Mouse (Mus musculus) lung, embryonic 15.5 days (tissue): ENCODE data around the gene Unc13d. TPM values are rescaled to one million over a fixed set of nuclear protein-coding genes. Genes with fewer than 3 reads are reported as not detected.

ENCODE experiments used
- ATAC-seq: fragments of 200-750 bp; cut with Nextera tagmentation; 2 replicates; pipeline ENCODE4 v1.8.0; 2017; ENCODE audit warnings: moderate number of reproducible peaks, borderline replicate concordance; ENCODE audit not compliant: low FRiP score, low TSS enrichment; ENCODE audit errors: extremely low read depth
- H3K27ac ChIP-seq: fragments of 300-500 bp; sonication (generic); 2 replicates; pipeline ENCODE4 v1.5.1; 2015; ENCODE audit warnings: moderate library complexity, mild to moderate bottlenecking, inconsistent platforms
- H3K27me3 ChIP-seq: fragments of 300-500 bp; sonication (generic); 2 replicates; pipeline ENCODE4 v1.6.1; 2015; ENCODE audit warnings: inconsistent platforms
- H3K36me3 ChIP-seq: fragments of 300-500 bp; sonication (generic); 2 replicates; pipeline ENCODE4 v1.6.1; 2015; ENCODE audit warnings: inconsistent platforms
- H3K4me1 ChIP-seq: fragments of 300-500 bp; sonication (generic); 2 replicates; pipeline ENCODE4 v1.6.1; 2015; ENCODE audit warnings: inconsistent platforms
- H3K4me2 ChIP-seq: fragments of 300-500 bp; sonication (generic); 2 replicates; pipeline ENCODE4 v1.6.1; 2015; ENCODE audit warnings: inconsistent platforms, mild to moderate bottlenecking, moderate library complexity
- H3K4me3 ChIP-seq: fragments of 300-500 bp; sonication (generic); 2 replicates; pipeline ENCODE4 v1.5.1; 2015; ENCODE audit warnings: mild to moderate bottlenecking, inconsistent platforms
- H3K9ac ChIP-seq: fragments of 300-500 bp; sonication (generic); 2 replicates; pipeline ENCODE4 v1.6.1; 2015; ENCODE audit warnings: inconsistent platforms
- H3K9me3 ChIP-seq: fragments of 300-500 bp; sonication (generic); 2 replicates; pipeline ENCODE4 v1.6.1; 2016; ENCODE audit warnings: inconsistent platforms
- WGBS: fragments of 180-500 bp; shearing (Covaris S2); methylation state at CpG from one replicate; pipeline ENCODE4 v1.1.7; 2015; 5-methylcytosine and 5-hydroxymethylcytosine counted together
- polyA plus RNA-seq: library from polyadenylated mRNA; unstranded; fragments of >200 nt; fragmentation: Nextera tagmentation; extraction: Ambion mirVana; gene quantifications from 2 replicates; pipeline ENCODE4 v1.2.1, GENCODE M21; 2015

Unc13d gene
- polyA plus RNA-seq, 1 experiment from 2014 or later, result 6.4 TPM

DNA sequence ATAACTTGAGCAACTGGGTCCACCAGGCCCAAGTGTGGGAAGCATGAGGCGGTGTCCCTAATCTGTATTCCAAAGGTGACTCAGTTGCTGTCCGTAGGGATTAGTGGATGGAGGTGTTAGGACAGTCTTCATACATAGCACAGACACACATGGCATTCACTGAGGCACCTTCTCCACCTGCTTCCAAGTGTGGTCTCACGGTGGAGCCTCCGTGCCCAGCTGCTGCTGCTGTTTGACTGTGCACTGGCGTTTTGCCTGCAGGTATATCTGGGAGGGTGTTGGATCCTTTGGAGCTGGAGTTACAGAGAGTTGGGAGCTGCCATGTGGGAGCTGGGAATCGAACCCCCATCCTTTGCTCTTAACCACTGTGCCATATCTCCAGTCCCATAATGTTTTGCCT lies 43.2 kb downstream of the Unc13d start:
- no peak overlapping the region for H3K4me3 ChIP-seq
- H3K9ac ChIP-seq, result no peak overlapping the region
- H3K36me3 ChIP-seq, result peaks cover 30% of the 10 kb centered on the region; the same call in 1 of the 2 replicates
- no peak overlapping the region for H3K27ac ChIP-seq
- H3K4me2 ChIP-seq, result no peak overlapping the region
- peaks cover 19% of the 10 kb centered on the region for H3K4me1 ChIP-seq
- ATAC-seq, result no peak
- 92% methylated on average over 6 of the region's 6 CpGs for WGBS
- H3K27me3 ChIP-seq, result no peaks in the 10 kb centered on the region
- no peaks in the 10 kb centered on the region for H3K9me3 ChIP-seq

DNA sequence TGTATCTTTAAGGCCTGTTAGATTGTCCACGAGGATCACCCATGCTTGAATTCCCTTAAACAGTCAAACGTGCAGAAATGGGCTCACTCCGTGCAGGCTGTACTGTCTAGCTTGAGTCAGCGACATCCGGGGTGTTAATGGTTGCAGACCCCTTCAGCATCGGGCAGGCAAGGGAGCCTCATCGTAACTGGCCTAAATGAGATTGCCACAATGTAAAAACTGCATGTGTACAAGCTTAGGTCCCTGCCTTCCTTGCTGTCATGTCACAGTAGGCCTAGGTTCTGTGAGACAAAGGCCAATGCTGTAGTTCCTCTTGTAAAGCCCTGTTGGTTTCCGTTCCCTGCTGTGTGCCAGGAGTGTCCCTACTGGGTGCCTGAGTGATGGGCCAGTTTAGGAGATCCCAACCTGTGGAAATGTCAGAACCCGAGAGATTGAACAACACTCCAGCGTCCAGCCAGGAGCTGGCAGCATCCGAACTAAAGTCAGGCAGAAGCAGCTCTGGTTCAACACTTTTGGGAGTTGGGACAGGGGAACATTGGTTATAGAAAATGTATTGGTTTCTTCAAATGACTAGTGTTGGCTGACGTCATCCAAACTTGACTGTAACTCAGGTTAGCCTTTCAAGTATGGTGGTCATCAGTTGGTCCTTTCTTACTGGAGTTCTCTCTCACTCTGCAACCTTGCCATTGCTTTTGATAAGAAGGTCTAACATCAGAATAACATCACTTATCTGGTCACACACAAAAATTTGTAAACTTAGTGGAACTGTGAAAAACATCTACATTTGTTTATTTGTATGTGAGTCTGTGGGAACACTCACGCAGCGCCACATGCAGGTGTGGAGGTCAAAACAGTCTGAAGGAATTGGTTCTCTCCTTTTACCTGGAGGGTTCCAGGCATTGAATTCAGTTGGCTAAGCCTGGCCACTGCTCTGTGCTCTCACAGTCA lies 46.6 kb downstream of the Unc13d start:
- WGBS, result 16% methylated on average over 14 of the region's 14 CpGs
- H3K4me2 ChIP-seq, result peak overlapping the region; percentile 78
- H3K4me1 ChIP-seq, result peaks cover 24% of the 10 kb centered on the region
- peak overlapping the region; percentile 92 for H3K9ac ChIP-seq
- no peaks in the 10 kb centered on the region for H3K27me3 ChIP-seq
- H3K27ac ChIP-seq, result peak overlapping the region; percentile 100
- H3K36me3 ChIP-seq, result peaks cover 13% of the 10 kb centered on the region; the same call in 1 of the 2 replicates
- no peaks in the 10 kb centered on the region for H3K9me3 ChIP-seq
- ATAC-seq, result no peak
- peak overlapping the region; percentile 78 for H3K4me3 ChIP-seq

DNA sequence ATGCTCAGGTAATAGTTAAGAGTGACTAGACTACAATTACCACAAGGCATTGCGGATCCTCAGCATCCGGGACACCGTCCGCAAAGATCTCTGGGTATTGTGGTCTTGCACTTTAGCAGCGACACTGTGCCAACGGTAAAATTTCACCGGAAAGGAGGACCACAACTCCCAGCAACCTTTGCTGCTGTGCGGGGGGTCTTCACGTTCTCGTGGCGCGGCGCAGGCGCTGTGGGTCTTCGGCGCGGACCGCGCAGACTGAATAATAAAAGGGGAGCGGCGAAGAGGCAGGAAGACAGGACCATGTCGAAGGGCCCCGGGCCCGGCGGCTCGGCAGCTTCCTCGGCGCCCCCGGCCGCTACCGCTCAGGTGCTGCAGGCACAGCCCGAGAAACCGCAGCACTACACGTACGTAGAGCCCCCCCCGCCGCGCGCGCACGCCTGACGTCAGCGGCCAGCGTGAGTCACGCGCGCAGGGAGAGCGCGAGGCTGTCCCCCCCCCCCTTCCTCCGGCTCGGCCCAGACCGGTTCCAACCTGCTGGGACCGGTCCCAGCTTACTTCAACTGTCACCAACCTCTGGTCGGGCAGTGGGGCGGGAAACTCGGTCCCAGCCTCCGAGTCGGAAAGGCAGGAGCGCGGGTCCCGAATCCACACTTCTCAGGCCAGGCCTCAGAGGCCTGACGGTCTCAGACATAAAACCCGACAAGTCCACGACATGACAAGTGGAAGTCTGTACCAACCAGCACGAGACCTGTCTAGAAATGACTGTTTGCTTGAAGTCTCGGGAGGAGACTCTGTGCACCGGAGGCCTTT lies 47.5 kb downstream of the Unc13d start, which contains the start of gene Unk:
Gene Unk (plus strand): TSS at position 235 of the 810 bp plus-strand sequence.
- Histone ChIP-seq H3K4me1 (peaks cover 25% of the 10 kb centered on the region), H3K27me3 (no peaks in the 10 kb centered on the region), H3K36me3 (peaks cover 12% of the 10 kb centered on the region; the same call in 1 of the 2 replicates), H3K4me2 (peak within 1 kb of the TSS; percentile 78), H3K9me3 (no peaks in the 10 kb centered on the region), H3K9ac (peak within 1 kb of the TSS; percentile 92), H3K4me3 (peak within 1 kb of the TSS; percentile 78), H3K27ac (peak within 1 kb of the TSS; percentile 100)
- peak; percentile 94 for ATAC-seq
- WGBS, result under 1% methylated on average over 61 of the region's 67 CpGs

DNA sequence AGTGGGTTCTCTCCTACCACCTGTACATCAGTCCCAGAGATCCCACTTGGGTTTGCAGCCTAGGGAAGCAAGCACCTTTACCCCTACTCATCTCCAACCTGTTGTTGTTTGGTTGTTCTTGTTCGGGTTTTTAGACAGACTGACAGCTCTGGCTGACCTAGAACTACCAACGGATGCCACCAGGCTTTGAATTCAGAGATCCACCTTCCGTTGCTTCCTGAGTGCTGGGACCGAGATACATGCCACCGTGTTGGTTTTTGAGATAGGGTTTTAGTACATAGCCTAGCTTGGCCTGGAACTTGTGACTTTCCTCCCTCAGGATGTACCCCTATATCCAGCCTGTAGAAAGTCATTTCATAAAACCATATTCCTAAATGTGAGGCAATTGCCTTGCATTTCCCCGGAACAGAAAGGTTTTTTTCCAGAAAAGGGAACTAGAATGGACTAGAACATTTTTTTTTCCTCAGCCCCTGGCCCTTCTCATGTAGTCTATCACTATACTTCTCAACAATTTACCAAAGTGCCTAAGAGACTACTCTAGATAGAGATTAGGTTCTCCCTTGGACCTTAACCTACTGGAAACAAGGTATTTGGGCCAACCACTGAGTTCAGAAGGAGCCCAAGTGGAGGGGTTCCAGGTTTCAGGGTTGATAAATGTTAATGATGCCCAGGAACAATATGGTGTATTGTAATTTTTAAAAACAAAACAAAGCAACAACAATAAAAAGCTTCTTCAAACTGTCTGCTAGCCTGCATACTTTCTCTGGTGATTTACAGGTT lies 48.5 kb downstream of the Unc13d start:
- Histone ChIP-seq H3K4me1 (peaks cover 28% of the 10 kb centered on the region), H3K27ac (peak overlapping the region; percentile 56)
- 75% methylated on average over 6 of the region's 6 CpGs for WGBS

DNA sequence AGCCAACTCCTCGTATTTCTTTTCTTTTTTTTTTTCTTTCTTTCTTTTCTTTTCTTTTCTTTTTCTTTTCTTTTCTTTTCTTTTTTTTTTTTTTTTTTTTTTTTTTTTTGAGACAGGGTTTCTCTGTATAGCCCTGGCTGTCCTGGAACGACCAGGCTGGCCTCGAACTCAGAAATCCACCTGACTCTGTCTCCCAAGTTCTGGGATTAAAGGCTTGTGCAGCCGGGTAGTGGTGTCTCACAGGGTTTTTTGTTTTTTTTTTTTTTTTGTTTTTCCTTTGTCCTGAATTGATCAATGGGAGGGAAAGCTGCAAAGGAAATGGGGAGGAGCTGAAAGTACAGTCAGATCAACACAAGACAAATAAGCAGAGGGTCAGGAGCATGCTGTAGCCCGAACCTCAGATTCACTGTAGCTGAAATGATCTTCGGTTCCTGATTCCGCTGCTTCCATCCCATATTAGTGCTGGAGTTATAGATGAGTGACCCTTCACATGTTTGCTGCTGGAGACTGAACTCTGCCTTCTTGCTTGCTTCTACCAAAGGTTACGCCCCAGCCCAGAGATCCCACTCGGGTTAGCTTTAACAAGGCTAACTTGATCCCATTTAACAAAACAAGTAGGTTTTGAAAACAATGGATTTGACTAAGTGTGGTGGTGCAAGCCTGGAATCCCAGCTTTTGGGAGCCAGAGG lies 49.4 kb downstream of the Unc13d start:
- Histone ChIP-seq H3K4me1 (peaks cover 28% of the 10 kb centered on the region), H3K9me3 (no peaks in the 10 kb centered on the region), H3K9ac (no peak overlapping the region), H3K27ac (no peak overlapping the region), H3K36me3 (peaks cover 5% of the 10 kb centered on the region; the same call in 1 of the 2 replicates), H3K4me3 (no peak overlapping the region), H3K27me3 (no peaks in the 10 kb centered on the region), H3K4me2 (no peak overlapping the region)
- no peak for ATAC-seq
- WGBS, result 76% methylated on average over 9 of the region's 9 CpGs

More for the DNA sequence above, 48.5 kb downstream of the Unc13d start:
- H3K27me3 ChIP-seq, result no peaks in the 10 kb centered on the region
- peak overlapping the region; percentile 68 for H3K4me2 ChIP-seq
- peak overlapping the region; percentile 53; the same call in 1 of the 2 replicates for H3K9ac ChIP-seq
- no peaks in the 10 kb centered on the region for H3K9me3 ChIP-seq
- H3K4me3 ChIP-seq, result peak overlapping the region; percentile 78
- peaks cover 5% of the 10 kb centered on the region; the same call in 1 of the 2 replicates for H3K36me3 ChIP-seq
- ATAC-seq, result no peak

DNA sequence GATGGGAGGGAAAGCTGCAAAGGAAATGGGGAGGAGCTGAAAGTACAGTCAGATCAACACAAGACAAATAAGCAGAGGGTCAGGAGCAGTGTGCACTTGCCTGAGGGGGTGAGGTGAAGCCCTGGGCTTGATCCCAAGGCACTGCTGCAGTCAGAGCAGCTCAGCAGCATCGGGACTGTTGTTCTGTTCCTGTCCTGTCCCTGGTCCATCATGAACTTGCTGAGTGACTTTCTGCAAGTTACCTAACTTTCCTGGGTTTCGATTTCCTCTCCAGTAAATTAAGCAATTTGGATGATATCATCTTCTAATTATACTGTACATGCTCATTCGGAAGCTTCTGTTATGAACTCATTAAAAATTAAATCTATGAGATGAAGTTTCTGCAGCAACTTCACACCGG lies 50.0 kb downstream of the Unc13d start, which contains the start of gene H3f3b:
Gene H3f3b (minus strand): TSS at position 207 of the 400 bp plus-strand sequence.
- no peak within 1 kb of the TSS for H3K9ac ChIP-seq
- WGBS, result 77% methylated on average over 4 of the region's 4 CpGs
- H3K4me2 ChIP-seq, result no peak within 1 kb of the TSS
- H3K27me3 ChIP-seq, result no peaks in the 10 kb centered on the region
- H3K9me3 ChIP-seq, result no peaks in the 10 kb centered on the region
- peaks cover 5% of the 10 kb centered on the region; the same call in 1 of the 2 replicates for H3K36me3 ChIP-seq
- ATAC-seq, result no peak
- peaks cover 27% of the 10 kb centered on the region for H3K4me1 ChIP-seq
- no peak within 1 kb of the TSS for H3K4me3 ChIP-seq
- no peak within 1 kb of the TSS for H3K27ac ChIP-seq

DNA sequence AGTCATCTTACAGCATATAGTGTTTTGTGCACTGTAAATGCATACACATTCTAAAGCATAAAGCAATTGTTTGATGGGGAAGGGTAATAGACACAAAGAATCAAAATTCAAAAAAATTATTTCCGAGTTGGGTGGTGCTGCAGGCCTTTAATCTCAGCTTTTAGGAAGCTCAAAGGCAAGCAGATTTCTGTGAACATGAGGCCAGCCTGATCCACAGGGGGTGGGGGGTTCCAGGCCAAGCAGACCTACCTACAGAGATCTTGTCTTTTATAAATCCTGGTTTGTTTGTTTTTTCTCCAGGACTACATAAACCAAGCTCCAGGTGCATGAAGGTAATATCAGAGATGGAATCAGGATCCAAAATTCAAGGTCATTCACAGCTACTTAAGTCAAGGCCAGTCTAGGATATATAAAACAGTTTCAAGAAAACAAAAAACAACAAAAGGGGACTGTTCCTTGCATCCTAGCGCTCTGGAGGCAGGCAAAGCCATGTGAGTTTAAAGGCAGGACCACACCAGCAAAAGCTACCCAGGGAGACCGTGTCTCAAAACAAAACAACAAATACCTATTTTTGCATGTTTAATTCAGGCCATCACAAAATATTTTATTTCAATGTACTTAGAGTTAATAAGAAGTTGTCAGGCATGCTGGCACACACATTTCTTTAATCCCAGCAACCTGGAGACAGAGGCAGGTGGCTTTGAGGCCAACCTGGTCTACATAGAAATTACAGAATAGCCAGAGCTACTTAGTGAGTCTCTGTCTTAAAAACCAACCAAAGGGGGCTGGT lies 52.5 kb downstream of the Unc13d start:
- Histone ChIP-seq H3K9me3 (no peaks in the 10 kb centered on the region), H3K27me3 (no peaks in the 10 kb centered on the region), H3K4me2 (no peak overlapping the region), H3K9ac (no peak overlapping the region), H3K36me3 (peaks cover 17% of the 10 kb centered on the region), H3K4me1 (peaks cover 24% of the 10 kb centered on the region), H3K4me3 (no peak overlapping the region), H3K27ac (no peak overlapping the region)
- WGBS, result 88% methylated on average over 3 of the region's 3 CpGs
- ATAC-seq, result no peak

DNA sequence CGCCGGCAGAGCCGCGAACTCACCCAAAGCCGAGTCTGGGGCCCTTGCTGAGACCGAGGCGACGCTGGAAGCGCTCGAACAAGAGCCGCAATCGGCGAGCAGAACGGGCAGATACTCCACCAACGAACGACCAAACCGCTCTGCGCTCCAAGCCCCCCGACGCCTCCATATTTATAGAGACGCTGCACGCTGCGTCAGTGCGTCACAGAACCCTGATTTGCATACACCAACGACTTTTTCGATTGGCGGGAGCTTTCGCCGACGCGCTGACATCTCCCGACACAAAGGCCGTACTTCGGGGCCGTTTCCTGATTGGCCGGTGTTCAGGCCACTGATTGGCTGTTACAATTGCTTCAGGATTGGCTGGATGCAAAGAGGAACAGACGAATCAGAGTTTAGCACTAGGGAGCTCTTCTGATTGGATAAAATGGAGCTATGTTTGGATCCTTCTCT lies 53.4 kb downstream of the Unc13d start:
- Histone ChIP-seq H3K9me3 (no peaks in the 10 kb centered on the region), H3K9ac (peak overlapping the region; percentile 100), H3K4me3 (peak overlapping the region; percentile 87), H3K27ac (peak overlapping the region; percentile 99), H3K4me2 (peak overlapping the region; percentile 49; the same call in 1 of the 2 replicates), H3K36me3 (peaks cover 17% of the 10 kb centered on the region), H3K4me1 (peaks cover 20% of the 10 kb centered on the region), H3K27me3 (no peaks in the 10 kb centered on the region)
- peak; percentile 95 for ATAC-seq
- WGBS, result under 1% methylated on average over 36 of the region's 37 CpGs

DNA sequence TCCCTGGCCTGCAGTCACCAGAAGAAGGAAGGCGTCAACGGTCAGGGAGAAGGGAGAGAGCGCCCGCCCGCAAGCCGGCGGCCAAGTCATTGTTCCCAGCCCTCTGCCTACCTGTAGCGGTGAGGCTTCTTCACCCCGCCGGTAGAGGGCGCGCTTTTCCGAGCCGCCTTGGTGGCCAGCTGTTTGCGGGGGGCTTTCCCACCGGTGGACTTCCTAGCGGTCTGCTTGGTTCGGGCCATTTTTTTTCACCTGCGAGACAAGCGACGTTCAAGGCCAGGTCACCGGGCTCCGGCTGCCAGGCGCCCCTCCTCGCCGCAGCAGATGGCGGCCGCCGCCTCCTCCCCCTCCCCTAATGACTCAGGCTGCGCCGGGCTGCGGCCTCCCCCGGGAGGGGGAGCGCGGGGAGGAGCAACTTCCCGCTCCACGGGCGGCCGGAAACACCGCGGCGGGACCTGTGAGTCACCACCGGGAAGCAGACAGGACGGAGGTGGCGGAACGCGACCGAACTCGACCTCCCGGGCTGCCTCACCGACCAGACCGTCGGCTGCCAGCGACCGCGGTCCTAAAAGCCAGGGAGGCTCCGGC lies 53.9 kb downstream of the Unc13d start:
- Histone ChIP-seq H3K9me3 (no peaks in the 10 kb centered on the region), H3K27ac (peak overlapping the region; percentile 99), H3K4me2 (peak overlapping the region; percentile 49), H3K4me3 (peak overlapping the region; percentile 87), H3K4me1 (peaks cover 17% of the 10 kb centered on the region), H3K36me3 (peaks cover 17% of the 10 kb centered on the region), H3K9ac (peak overlapping the region; percentile 100), H3K27me3 (no peaks in the 10 kb centered on the region)
- peak; percentile 73 for ATAC-seq
- WGBS, result under 1% methylated on average over 55 of the region's 57 CpGs
